Mouse (Mus musculus) C2C12 (cell line): ENCODE results near the gene Hecw2. TPM values are rescaled to one million over a fixed set of nuclear protein-coding genes. Genes with fewer than 3 reads are reported as not detected.
A peak's percentile ranks its signal among the peaks of the same experiment; 100 is the strongest.

ENCODE experiments used
- H3K27me3 ChIP-seq: one replicate; pipeline ENCODE4 v1.6.1; 2011; ENCODE audit not compliant: control insufficient read depth, insufficient read depth, insufficient read length
- H3K36me3 ChIP-seq: one replicate; pipeline ENCODE4 v1.6.1; 2011; ENCODE audit not compliant: control insufficient read depth, insufficient read depth
- H3K4me3 ChIP-seq: one replicate; pipeline ENCODE4 v1.5.1; 2011; ENCODE audit warnings: mild to moderate bottlenecking, control low read depth; ENCODE audit not compliant: poor library complexity, insufficient read depth, severe bottlenecking
- H3K79me2 ChIP-seq: one replicate; pipeline ENCODE4 v1.6.1; 2011; ENCODE audit not compliant: control insufficient read depth, insufficient read depth
- H3K79me3 ChIP-seq: one replicate; pipeline ENCODE4 v1.6.1; 2011; ENCODE audit warnings: low read depth, control low read depth
- H3ac ChIP-seq: one replicate; pipeline ENCODE3; 2011; ENCODE audit warnings: low read depth; ENCODE audit not compliant: control insufficient read depth, insufficient read length
- CEBPB ChIP-seq: IDR thresholded peaks from one replicate; pipeline ENCODE4 v1.6.1; 2011; ENCODE audit warnings: low read depth, mild to moderate bottlenecking, control low read depth, moderate library complexity
- CTCF ChIP-seq: IDR thresholded peaks from one replicate; pipeline ENCODE4 v1.5.1; 2011; ENCODE audit not compliant: control insufficient read depth, insufficient read depth, insufficient read length
- FOSL1 ChIP-seq: IDR thresholded peaks from one replicate; pipeline ENCODE4 v1.8.0; 2011; ENCODE audit warnings: mild to moderate bottlenecking, low read length; ENCODE audit not compliant: poor library complexity, insufficient read depth, severe bottlenecking
- MAX ChIP-seq: IDR thresholded peaks from one replicate; pipeline ENCODE4 v1.6.1; 2011; ENCODE audit warnings: mild to moderate bottlenecking, control low read depth
- MYOD1 ChIP-seq: IDR thresholded peaks from one replicate; pipeline ENCODE4 v1.6.1; 2011; ENCODE audit warnings: low read depth; ENCODE audit not compliant: control insufficient read depth, insufficient read length
- MYOG ChIP-seq: IDR thresholded peaks from one replicate; pipeline ENCODE4 v1.6.1; 2011; ENCODE audit not compliant: control insufficient read depth, insufficient read length; ENCODE audit errors: extremely low read depth
- USF1 ChIP-seq: IDR thresholded peaks from one replicate; pipeline ENCODE4 v1.6.1; 2011; ENCODE audit warnings: low read depth, mild to moderate bottlenecking, control low read depth, moderate library complexity
- polyA plus RNA-seq: library from polyadenylated mRNA; unstranded; fragments of >200 nt; fragmentation: generic; extraction: Trizol; gene quantifications from one replicate; pipeline ENCODE4 v1.2.1, GENCODE M21; 2012; ENCODE audit warnings: missing spikeins

The Hecw2 gene
- polyA plus RNA-seq, 1 experiment, result 1.2 TPM

- H3ac ChIP-seq, result no peak overlapping the region
- no peaks in the 10 kb centered on the region for H3K36me3 ChIP-seq
- no peaks in the 10 kb centered on the region for H3K79me2 ChIP-seq
- H3K4me3 ChIP-seq, result no peak overlapping the region
- no peaks in the 10 kb centered on the region for H3K79me3 ChIP-seq
- no peaks in the 10 kb centered on the region for H3K27me3 ChIP-seq
- no peak for TF ChIP-seq USF1
Observed at GRCm38 (mm10) chr1:53850891-53851290, 344.1 kb downstream of the Hecw2 start.

- H3K27me3 ChIP-seq, result no peaks in the 10 kb centered on the region
- H3K79me3 ChIP-seq, result no peaks in the 10 kb centered on the region
- H3K4me3 ChIP-seq, result no peak overlapping the region
- H3K36me3 ChIP-seq, result no peaks in the 10 kb centered on the region
- TF ChIP-seq MYOG (no peak), CEBPB (no peak), CTCF (no peak), FOSL1 (no peak), USF1 (no peak), MYOD1 (no peak), MAX (no peak)
- H3K79me2 ChIP-seq, result no peaks in the 10 kb centered on the region
- no peak overlapping the region for H3ac ChIP-seq
Observed at GRCm38 (mm10) chr1:53846665-53847237, 348.2 kb downstream of the Hecw2 start.

- Histone ChIP-seq H3K4me3 (no peak overlapping the region), H3K27me3 (no peaks in the 10 kb centered on the region), H3K36me3 (no peaks in the 10 kb centered on the region), H3K79me3 (no peaks in the 10 kb centered on the region), H3ac (no peak overlapping the region), H3K79me2 (no peaks in the 10 kb centered on the region)
- TF ChIP-seq CEBPB, result peak; percentile 0
- TF ChIP-seq MYOD1, result peak; percentile 98
- peak; percentile 62 for TF ChIP-seq MAX
- TF ChIP-seq MYOG, result no peak
- peak; percentile 9 for TF ChIP-seq USF1
- TF ChIP-seq CTCF, result no peak
- peak; percentile 51 for TF ChIP-seq FOSL1
Observed at GRCm38 (mm10) chr1:53845854-53846253, 349.1 kb downstream of the Hecw2 start.

- Histone ChIP-seq H3K79me2 (no peaks in the 10 kb centered on the region), H3K79me3 (no peaks in the 10 kb centered on the region), H3K27me3 (no peaks in the 10 kb centered on the region), H3K36me3 (no peaks in the 10 kb centered on the region), H3K4me3 (no peak overlapping the region), H3ac (no peak overlapping the region)
- no peak for TF ChIP-seq CTCF
- peak; percentile 13 for TF ChIP-seq MYOD1
- peak; percentile 46 for TF ChIP-seq MAX
Observed at GRCm38 (mm10) chr1:53844914-53845612, 349.9 kb downstream of the Hecw2 start.

GRCm38 (mm10) chr1:53844122-53844913, 350.6 kb downstream of the Hecw2 start:
- no peak for TF ChIP-seq CEBPB
- TF ChIP-seq USF1, result no peak
- TF ChIP-seq FOSL1, result no peak
- no peak for TF ChIP-seq MAX
- TF ChIP-seq MYOG, result no peak
- TF ChIP-seq CTCF, result no peak
- no peak for TF ChIP-seq MYOD1
- no peaks in the 10 kb centered on the region for H3K79me3 ChIP-seq
- H3K4me3 ChIP-seq, result no peak overlapping the region
- H3K36me3 ChIP-seq, result no peaks in the 10 kb centered on the region
- no peak overlapping the region for H3ac ChIP-seq
- H3K79me2 ChIP-seq, result no peaks in the 10 kb centered on the region
- H3K27me3 ChIP-seq, result no peaks in the 10 kb centered on the region

- H3ac ChIP-seq, result no peak overlapping the region
- no peaks in the 10 kb centered on the region for H3K79me3 ChIP-seq
- no peaks in the 10 kb centered on the region for H3K79me2 ChIP-seq
- no peak for TF ChIP-seq FOSL1
- TF ChIP-seq CEBPB, result no peak
- no peak for TF ChIP-seq CTCF
- no peak for TF ChIP-seq MYOG
- TF ChIP-seq USF1, result no peak
- no peak for TF ChIP-seq MYOD1
- no peak for TF ChIP-seq MAX
- H3K27me3 ChIP-seq, result no peaks in the 10 kb centered on the region
- no peaks in the 10 kb centered on the region for H3K36me3 ChIP-seq
- H3K4me3 ChIP-seq, result no peak overlapping the region
Observed at GRCm38 (mm10) chr1:53843051-53843450, 351.9 kb downstream of the Hecw2 start.
